Mouse (Mus musculus) midbrain, embryonic 14.5 days (tissue): ENCODE measurements around the gene Cop1. TPM values are rescaled to one million over a fixed set of nuclear protein-coding genes. Genes with fewer than 3 reads are reported as not detected.

Experiments used
- ATAC-seq: fragments of 200-750 bp; cut with Nextera tagmentation; 2 replicates; pipeline ENCODE4 v1.8.0; 2017; ENCODE audit warnings: moderate number of reproducible peaks, moderate library complexity; ENCODE audit not compliant: low FRiP score, low TSS enrichment
- DNase-seq: peaks from one replicate; pipeline ENCODE4 v3.0.0-alpha.2; 2015
- H3K27ac ChIP-seq: fragments of 300-500 bp; sonication (generic); replicated peaks from 2 replicates; pipeline ENCODE4 v1.5.1; 2014; ENCODE audit warnings: mild to moderate bottlenecking, low read depth, low read length, moderate library complexity
- H3K27me3 ChIP-seq: fragments of 300-500 bp; sonication (generic); 2 replicates; pipeline ENCODE4 v1.6.1; 2014; ENCODE audit warnings: low read length, control low read depth, mixed read lengths; ENCODE audit not compliant: control insufficient read depth, insufficient read depth
- H3K36me3 ChIP-seq: fragments of 300-500 bp; sonication (generic); 2 replicates; pipeline ENCODE4 v1.6.1; 2014; ENCODE audit warnings: low read length, control low read depth; ENCODE audit not compliant: control insufficient read depth, insufficient read depth
- H3K4me1 ChIP-seq: fragments of 300-500 bp; sonication (generic); 2 replicates; pipeline ENCODE4 v1.6.1; 2014; ENCODE audit warnings: mild to moderate bottlenecking, antibody characterized with exemption, low read length, control low read depth; ENCODE audit not compliant: control insufficient read depth, insufficient read depth
- H3K4me2 ChIP-seq: fragments of 300-500 bp; sonication (generic); 2 replicates; pipeline ENCODE4 v1.6.1; 2014; ENCODE audit warnings: mild to moderate bottlenecking, low read length, moderate library complexity
- H3K4me3 ChIP-seq: fragments of 300-500 bp; sonication (generic); replicated peaks from 2 replicates; pipeline ENCODE4 v1.5.1; 2014; ENCODE audit warnings: low read depth, low read length
- H3K9ac ChIP-seq: fragments of 300-500 bp; sonication (generic); replicated peaks from 2 replicates; pipeline ENCODE4 v1.6.1; 2014; ENCODE audit warnings: mild to moderate bottlenecking, low read length, moderate library complexity
- H3K9me3 ChIP-seq: fragments of 300-500 bp; sonication (generic); 2 replicates; pipeline ENCODE4 v1.6.1; 2016; ENCODE audit warnings: low read length, control low read depth, mixed read lengths; ENCODE audit not compliant: control insufficient read depth
- WGBS: fragments of 180-500 bp; shearing (Covaris S2); extraction: QIAGEN DNeasy Blood & Tissue Kit; methylation state at CpG from one replicate; pipeline ENCODE4 v1.1.7; 2014; 5-methylcytosine and 5-hydroxymethylcytosine counted together
- polyA plus RNA-seq: library from polyadenylated mRNA; unstranded; fragments of >200 nt; fragmentation: Nextera tagmentation; extraction: Ambion mirVana; gene quantifications from 2 replicates; pipeline ENCODE4 v1.2.1, GENCODE M21; 2014

Gene Cop1
- polyA plus RNA-seq, 1 experiment from 2014 or later, result 52.5 TPM

- Histone ChIP-seq H3K4me1 (no peaks in the 10 kb centered on the region), H3K4me2 (no peak overlapping the region), H3K9ac (no peak overlapping the region), H3K9me3 (no peaks in the 10 kb centered on the region), H3K4me3 (no peak overlapping the region), H3K36me3 (peaks cover 14% of the 10 kb centered on the region), H3K27ac (no peak overlapping the region), H3K27me3 (no peaks in the 10 kb centered on the region)
- DNase-seq (no peak), ATAC-seq (no peak)
- 94% methylated on average over 3 of the region's 3 CpGs for WGBS
These were observed 31.7 kb downstream of the Cop1 start for GRCm38 (mm10) chr1:159263820-159264219.

GRCm38 (mm10) chr1:159280072-159280471, 48.0 kb downstream of the Cop1 start:
- H3K9me3 ChIP-seq, result no peaks in the 10 kb centered on the region
- no peaks in the 10 kb centered on the region for H3K4me1 ChIP-seq
- WGBS, result 90% methylated on average over 1 of the region's 1 CpGs
- ATAC-seq, result no peak
- no peak overlapping the region for H3K4me2 ChIP-seq
- no peak overlapping the region for H3K4me3 ChIP-seq
- H3K27me3 ChIP-seq, result no peaks in the 10 kb centered on the region
- H3K9ac ChIP-seq, result no peak overlapping the region
- H3K36me3 ChIP-seq, result peaks cover 29% of the 10 kb centered on the region
- no peak overlapping the region for H3K27ac ChIP-seq
- no peak for DNase-seq

GRCm38 (mm10) chr1:159281861-159282260, 49.7 kb downstream of the Cop1 start:
- H3K27me3 ChIP-seq, result no peaks in the 10 kb centered on the region
- ATAC-seq, result no peak

GRCm38 (mm10) chr1:159286833-159287232, 54.7 kb downstream of the Cop1 start:
- WGBS, result 70% methylated on average over 1 of the region's 1 CpGs
- H3K9ac ChIP-seq, result no peak overlapping the region
- H3K4me2 ChIP-seq, result no peak overlapping the region
- H3K36me3 ChIP-seq, result peaks cover 19% of the 10 kb centered on the region
- H3K27me3 ChIP-seq, result no peaks in the 10 kb centered on the region
- DNase-seq (peak; percentile 14), ATAC-seq (no peak)
- H3K4me3 ChIP-seq, result no peak overlapping the region
- no peaks in the 10 kb centered on the region for H3K4me1 ChIP-seq
- no peak overlapping the region for H3K27ac ChIP-seq
- H3K9me3 ChIP-seq, result no peaks in the 10 kb centered on the region

More at GRCm38 (mm10) chr1:159281861-159282260, 49.7 kb downstream of the Cop1 start:
- H3K9ac ChIP-seq, result no peak overlapping the region
- H3K4me2 ChIP-seq, result no peak overlapping the region
- H3K9me3 ChIP-seq, result no peaks in the 10 kb centered on the region
- H3K27ac ChIP-seq, result no peak overlapping the region
- DNase-seq, result no peak
- H3K4me1 ChIP-seq, result no peaks in the 10 kb centered on the region
- H3K36me3 ChIP-seq, result peaks cover 33% of the 10 kb centered on the region
- 97% methylated on average over 1 of the region's 1 CpGs for WGBS
- no peak overlapping the region for H3K4me3 ChIP-seq

- Histone ChIP-seq H3K36me3 (peaks cover 19% of the 10 kb centered on the region), H3K27ac (no peak overlapping the region), H3K4me3 (no peak overlapping the region), H3K27me3 (no peaks in the 10 kb centered on the region), H3K4me1 (no peaks in the 10 kb centered on the region), H3K9me3 (no peaks in the 10 kb centered on the region), H3K4me2 (no peak overlapping the region), H3K9ac (no peak overlapping the region)
- DNase-seq, result peak; percentile 86
- ATAC-seq, result no peak; the same call in 1 of the 2 replicates
These were observed 58.1 kb downstream of the Cop1 start for GRCm38 (mm10) chr1:159290219-159290618.

GRCm38 (mm10) chr1:159290859-159291258, 58.7 kb downstream of the Cop1 start:
- H3K4me2 ChIP-seq, result no peak overlapping the region
- H3K9me3 ChIP-seq, result no peaks in the 10 kb centered on the region
- peaks cover 17% of the 10 kb centered on the region for H3K36me3 ChIP-seq
- 97% methylated on average over 2 of the region's 2 CpGs for WGBS
- H3K4me3 ChIP-seq, result no peak overlapping the region
- ATAC-seq, result no peak
- no peak overlapping the region for H3K27ac ChIP-seq
- no peak for DNase-seq
- no peak overlapping the region for H3K9ac ChIP-seq
- no peaks in the 10 kb centered on the region for H3K27me3 ChIP-seq
- no peaks in the 10 kb centered on the region for H3K4me1 ChIP-seq

- 96% methylated on average over 7 of the region's 7 CpGs for WGBS
- no peaks in the 10 kb centered on the region for H3K27me3 ChIP-seq
- no peak for DNase-seq
- H3K4me1 ChIP-seq, result no peaks in the 10 kb centered on the region
- H3K9me3 ChIP-seq, result no peaks in the 10 kb centered on the region
- ATAC-seq, result no peak
- no peak overlapping the region for H3K4me2 ChIP-seq
- 0 out of 2 replicates have a peak, but pooled peaks cover 2% of the 10 kb centered on the region for H3K36me3 ChIP-seq
- no peak overlapping the region for H3K27ac ChIP-seq
- no peak overlapping the region for H3K9ac ChIP-seq
- H3K4me3 ChIP-seq, result no peak overlapping the region
These were observed 69.4 kb downstream of the Cop1 start for GRCm38 (mm10) chr1:159301418-159302082.

- peaks cover 9% of the 10 kb centered on the region; the same call in 1 of the 2 replicates for H3K36me3 ChIP-seq
- WGBS, result 78% methylated on average over 2 of the region's 2 CpGs
- H3K4me3 ChIP-seq, result no peak overlapping the region
- DNase-seq (no peak), ATAC-seq (no peak)
- no peak overlapping the region for H3K4me2 ChIP-seq
- no peak overlapping the region for H3K9ac ChIP-seq
- H3K9me3 ChIP-seq, result no peaks in the 10 kb centered on the region
- no peaks in the 10 kb centered on the region for H3K27me3 ChIP-seq
- H3K4me1 ChIP-seq, result no peaks in the 10 kb centered on the region
- no peak overlapping the region for H3K27ac ChIP-seq
These were observed 81.5 kb downstream of the Cop1 start for GRCm38 (mm10) chr1:159313625-159314024.

GRCm38 (mm10) chr1:159322586-159322985, 90.5 kb downstream of the Cop1 start:
- Histone ChIP-seq H3K36me3 (peaks cover 10% of the 10 kb centered on the region), H3K27me3 (no peaks in the 10 kb centered on the region), H3K9ac (no peak overlapping the region), H3K4me2 (no peak overlapping the region), H3K27ac (no peak overlapping the region), H3K4me1 (no peaks in the 10 kb centered on the region), H3K4me3 (no peak overlapping the region), H3K9me3 (no peaks in the 10 kb centered on the region)
- ATAC-seq, result no peak
- WGBS, result 82% methylated on average over 1 of the region's 1 CpGs
- peak; percentile 27 for DNase-seq
